Mouse (Mus musculus): ENCODE data around the gene Rasip1.
A peak's percentile ranks its signal among the peaks of the same experiment; 100 is the strongest.
"Not testable (repeated sequence)": the region's sequence is repeated elsewhere in the genome, so short reads cannot be mapped to it uniquely, and the experiment has no call there.

Gene Rasip1

GRCm38 (mm10) chr7:45645591-45645971 lies 18.3 kb downstream of the Rasip1 start:
- no peak for DNase-seq

GRCm38 (mm10) chr7:45646671-45647070 lies 19.4 kb downstream of the Rasip1 start:
- DNase-seq: no peak

GRCm38 (mm10) chr7:45649351-45649750 lies 22.1 kb downstream of the Rasip1 start:
- DNase-seq: no peak

- DNase-seq: not testable (repeated sequence)
These were observed 23.2 kb downstream of the Rasip1 start for GRCm38 (mm10) chr7:45650484-45650883.

- no peak for DNase-seq
These were observed 27.2 kb downstream of the Rasip1 start for GRCm38 (mm10) chr7:45654424-45655047.

- DNase-seq: no peak
These were observed 33.6 kb downstream of the Rasip1 start for GRCm38 (mm10) chr7:45660746-45661478.

- not testable (repeated sequence) for DNase-seq
These were observed 34.4 kb downstream of the Rasip1 start for GRCm38 (mm10) chr7:45661702-45662101.

GRCm38 (mm10) chr7:45665303-45666138 lies 38.2 kb downstream of the Rasip1 start:
- no peak for DNase-seq

GRCm38 (mm10) chr7:45666161-45666560 lies 38.9 kb downstream of the Rasip1 start, which contains the start of gene Fut2:
TSS of gene Fut2 (minus strand) at chr7:45666394.
- no peak for DNase-seq

GRCm38 (mm10) chr7:45667761-45668160 lies 40.5 kb downstream of the Rasip1 start:
- no peak for DNase-seq

- no peak for DNase-seq
These were observed 41.6 kb downstream of the Rasip1 start for GRCm38 (mm10) chr7:45668921-45669320.

GRCm38 (mm10) chr7:45677627-45678295 lies 50.5 kb downstream of the Rasip1 start:
- no peak for DNase-seq

- no peak for DNase-seq
These were observed 51.2 kb downstream of the Rasip1 start for GRCm38 (mm10) chr7:45678513-45678912.

- no peak for DNase-seq
These were observed 52.8 kb downstream of the Rasip1 start for GRCm38 (mm10) chr7:45679966-45680621.

- DNase-seq: no peak
These were observed 53.9 kb downstream of the Rasip1 start for GRCm38 (mm10) chr7:45681046-45681736.

- peak; percentile 50 to 67 for DNase-seq
These were observed 55.1 kb downstream of the Rasip1 start for GRCm38 (mm10) chr7:45682144-45683126.

- DNase-seq: no peak
These were observed 56.2 kb downstream of the Rasip1 start, which contains the start of gene Ntn5 for GRCm38 (mm10) chr7:45683396-45684050. TSS of gene Ntn5 (plus strand) at chr7:45684022.

- DNase-seq: no peak
These were observed 58.5 kb downstream of the Rasip1 start for GRCm38 (mm10) chr7:45685811-45686210.

GRCm38 (mm10) chr7:45686841-45687240 lies 59.6 kb downstream of the Rasip1 start:
- DNase-seq: no peak

Measured in thymus, adult 18-20 months (tissue).